Mouse (Mus musculus) retina, adult 2 months (tissue): ENCODE measurements around the gene Ankrd10.
"Not testable (repeated sequence)": the region's sequence is repeated elsewhere in the genome, so short reads cannot be mapped to it uniquely, and the experiment has no call there.

ENCODE experiments used
- DNase-seq: peaks from one replicate; pipeline ENCODE4 v3.0.0-alpha.2; 2012; ENCODE audit warnings: low read depth, low spot score

Gene Ankrd10

GRCm38 (mm10) chr8:11635611-11636081, at the start of gene Ankrd10:
Gene Ankrd10, minus strand, starts transcription at chr8:11635757.
- peak; percentile 86 for DNase-seq

GRCm38 (mm10) chr8:11684558-11684957, 49.0 kb upstream of the Ankrd10 start:
- no peak for DNase-seq

GRCm38 (mm10) chr8:11668308-11668707, 32.8 kb upstream of the Ankrd10 start:
- DNase-seq = no peak

- DNase-seq = not testable (repeated sequence)
Observed at GRCm38 (mm10) chr8:11666023-11666716, 30.6 kb upstream of the Ankrd10 start.

GRCm38 (mm10) chr8:11661969-11662368, 26.4 kb upstream of the Ankrd10 start:
- no peak for DNase-seq

GRCm38 (mm10) chr8:11650021-11650420, 14.5 kb upstream of the Ankrd10 start:
- no peak for DNase-seq

- no peak for DNase-seq
Observed at GRCm38 (mm10) chr8:11643123-11643522, 7.6 kb upstream of the Ankrd10 start.

GRCm38 (mm10) chr8:11640606-11641005, 5.0 kb upstream of the Ankrd10 start:
- DNase-seq = no peak

GRCm38 (mm10) chr8:11637531-11637930, 2.0 kb upstream of the Ankrd10 start:
- DNase-seq = no peak

- DNase-seq = peak; percentile 59
Observed at GRCm38 (mm10) chr8:11636324-11637057, 934 bp upstream of the Ankrd10 start.

GRCm38 (mm10) chr8:11635012-11635577, 462 bp downstream of the Ankrd10 start:
- DNase-seq = peak; percentile 60

GRCm38 (mm10) chr8:11634331-11635011, 1.1 kb downstream of the Ankrd10 start:
- DNase-seq = no peak

- no peak for DNase-seq
Observed at GRCm38 (mm10) chr8:11633414-11633813, 2.1 kb downstream of the Ankrd10 start.

- DNase-seq = no peak
Observed at GRCm38 (mm10) chr8:11632406-11632805, 3.2 kb downstream of the Ankrd10 start.

GRCm38 (mm10) chr8:11629206-11629605, 6.4 kb downstream of the Ankrd10 start:
- DNase-seq = no peak

- no peak for DNase-seq
Observed at GRCm38 (mm10) chr8:11628506-11629132, 6.9 kb downstream of the Ankrd10 start.

GRCm38 (mm10) chr8:11627717-11628116, 7.8 kb downstream of the Ankrd10 start:
- no peak for DNase-seq

GRCm38 (mm10) chr8:11625084-11625483, 10.5 kb downstream of the Ankrd10 start:
- no peak for DNase-seq

- DNase-seq = no peak
Observed at GRCm38 (mm10) chr8:11619091-11619490, 16.5 kb downstream of the Ankrd10 start.

GRCm38 (mm10) chr8:11618063-11618462, 17.5 kb downstream of the Ankrd10 start:
- DNase-seq = no peak

- no peak for DNase-seq
Observed at GRCm38 (mm10) chr8:11616294-11616693, 19.3 kb downstream of the Ankrd10 start.
